Mouse (Mus musculus): ENCODE measurements at regions not wholly inside any gene's neighbourhood (a gene's known extent, or its start where the extent isn't known, plus 50 kb on each side); places are given as distances from the start of the nearest gene placed in this dataset.

DNA sequence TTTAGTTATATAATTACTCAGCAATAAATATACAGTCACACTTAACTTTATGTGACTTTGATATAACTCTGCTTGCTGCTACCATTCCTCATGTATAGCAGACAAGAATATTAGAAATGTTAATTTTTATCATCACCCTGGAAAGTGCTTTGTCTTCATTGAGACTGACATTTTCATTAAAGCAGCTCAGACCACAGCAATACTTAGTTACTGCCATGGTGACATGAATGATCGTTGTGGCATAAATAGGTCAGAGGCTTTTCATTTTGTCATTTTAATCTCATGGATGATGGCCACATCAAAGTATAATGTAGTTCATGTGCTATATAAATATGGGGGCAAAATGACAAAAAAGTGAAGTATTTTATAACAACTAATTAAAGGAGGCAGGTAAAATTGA is 498.1 kb downstream of the Slc22a22 start:
- H3K9me3 ChIP-seq (ENCODE audit: control insufficient read depth, low read length) = no peaks in the 10 kb centered on the region
- no peaks in the 10 kb centered on the region for H3K4me1 ChIP-seq (ENCODE audit: control insufficient read depth, insufficient read depth, low read length)
- H3K36me3 ChIP-seq (ENCODE audit: control insufficient read depth, insufficient read depth, low read length) = no peaks in the 10 kb centered on the region
- H3K4me2 ChIP-seq (ENCODE audit: low read depth, low read length) = no peak overlapping the region
- H3K9ac ChIP-seq (ENCODE audit: low read depth, low read length) = no peak overlapping the region
- ATAC-seq = no peak
- no peak overlapping the region for H3K4me3 ChIP-seq (ENCODE audit: low read length)
- H3K27ac ChIP-seq (ENCODE audit: low read length) = no peak overlapping the region
- no peaks in the 10 kb centered on the region for H3K27me3 ChIP-seq (replicated peaks; ENCODE audit: control insufficient read depth, insufficient read depth, low read length)
- WGBS = 78% methylated on average over 1 of the region's 1 CpGs

DNA sequence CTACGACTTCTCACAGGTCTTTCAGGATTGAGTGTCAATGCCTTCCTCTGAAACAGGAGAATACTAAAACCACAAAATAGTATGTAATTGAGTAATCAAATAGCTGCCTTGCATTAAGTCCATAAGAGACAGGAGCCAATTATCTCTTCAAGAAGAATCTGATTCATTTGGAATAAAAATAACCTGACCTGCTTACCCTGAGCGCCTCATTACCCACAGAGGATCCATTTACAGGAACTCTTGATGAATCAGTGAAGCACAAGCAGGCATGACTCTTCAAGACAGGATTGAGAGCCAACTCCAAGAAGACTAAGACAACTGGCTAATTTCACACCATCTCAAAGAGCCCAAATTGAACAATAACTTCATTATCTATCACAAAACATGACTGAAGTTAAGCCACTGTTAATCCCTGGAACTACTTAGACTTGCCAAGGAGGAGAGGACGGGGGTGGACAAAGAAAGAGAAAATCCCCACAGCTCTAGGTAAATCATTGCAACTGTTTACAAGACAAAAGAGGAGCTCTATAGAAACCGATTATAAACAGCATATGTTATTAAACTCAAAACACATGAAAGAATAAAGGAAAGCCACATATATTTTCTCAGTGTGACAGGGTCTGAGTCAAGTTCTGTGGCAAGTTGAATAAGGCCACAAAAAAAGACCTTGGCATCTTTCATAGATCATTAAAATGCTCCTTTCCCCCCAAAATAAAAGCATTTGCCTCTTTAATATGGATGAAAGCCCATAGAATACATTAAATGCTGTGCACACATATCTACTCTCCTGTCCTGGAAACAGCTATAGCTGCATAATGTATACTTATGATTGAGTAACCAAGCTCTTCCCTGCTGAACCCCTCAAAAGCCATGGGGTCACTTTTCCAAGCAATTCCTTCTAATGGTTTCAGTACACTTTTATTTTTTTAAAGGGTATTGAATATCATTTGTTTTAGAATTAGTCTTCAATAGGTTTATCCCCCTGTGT is 501.7 kb downstream of the Slc22a22 start:
- Histone ChIP-seq H3K27ac (ENCODE audit: low read length) (no peak overlapping the region), H3K9me3 (ENCODE audit: control insufficient read depth, low read length) (no peaks in the 10 kb centered on the region), H3K4me2 (ENCODE audit: low read depth, low read length) (no peak overlapping the region), H3K27me3 (replicated peaks; ENCODE audit: control insufficient read depth, insufficient read depth, low read length) (no peaks in the 10 kb centered on the region), H3K4me1 (ENCODE audit: control insufficient read depth, insufficient read depth, low read length) (no peaks in the 10 kb centered on the region), H3K4me3 (ENCODE audit: low read length) (no peak overlapping the region), H3K9ac (ENCODE audit: low read depth, low read length) (no peak overlapping the region), H3K36me3 (ENCODE audit: control insufficient read depth, insufficient read depth, low read length) (no peaks in the 10 kb centered on the region)
- 70% methylated on average over 4 of the region's 4 CpGs for WGBS
- ATAC-seq = no peak

DNA sequence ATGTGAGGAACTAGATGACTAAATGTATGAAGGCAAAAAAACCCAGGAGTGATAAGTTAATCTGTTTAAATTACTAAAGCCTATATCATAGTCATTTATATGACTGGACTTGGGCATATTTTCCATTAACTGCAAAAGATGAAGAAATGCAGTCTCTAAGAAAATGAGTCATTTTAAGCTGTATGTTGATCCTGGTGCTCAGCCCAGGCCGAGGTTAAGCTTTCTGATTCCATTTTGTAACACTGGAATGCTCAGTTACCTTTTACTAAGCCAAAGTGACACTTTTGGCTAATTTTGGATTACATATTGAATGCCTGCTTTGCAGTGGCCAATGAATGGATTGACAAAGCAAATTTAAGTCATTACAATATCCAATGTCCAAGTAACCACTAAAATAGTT is 507.3 kb downstream of the Slc22a22 start:
- no peak for ATAC-seq
- Histone ChIP-seq H3K36me3 (ENCODE audit: control insufficient read depth, insufficient read depth, low read length) (no peaks in the 10 kb centered on the region), H3K4me2 (ENCODE audit: low read depth, low read length) (no peak overlapping the region), H3K4me3 (ENCODE audit: low read length) (no peak overlapping the region), H3K27ac (ENCODE audit: low read length) (no peak overlapping the region), H3K9me3 (ENCODE audit: control insufficient read depth, low read length) (no peaks in the 10 kb centered on the region), H3K4me1 (ENCODE audit: control insufficient read depth, insufficient read depth, low read length) (no peaks in the 10 kb centered on the region), H3K9ac (ENCODE audit: low read depth, low read length) (no peak overlapping the region), H3K27me3 (replicated peaks; ENCODE audit: control insufficient read depth, insufficient read depth, low read length) (no peaks in the 10 kb centered on the region)
- WGBS = 75% methylated on average over 1 of the region's 1 CpGs

DNA sequence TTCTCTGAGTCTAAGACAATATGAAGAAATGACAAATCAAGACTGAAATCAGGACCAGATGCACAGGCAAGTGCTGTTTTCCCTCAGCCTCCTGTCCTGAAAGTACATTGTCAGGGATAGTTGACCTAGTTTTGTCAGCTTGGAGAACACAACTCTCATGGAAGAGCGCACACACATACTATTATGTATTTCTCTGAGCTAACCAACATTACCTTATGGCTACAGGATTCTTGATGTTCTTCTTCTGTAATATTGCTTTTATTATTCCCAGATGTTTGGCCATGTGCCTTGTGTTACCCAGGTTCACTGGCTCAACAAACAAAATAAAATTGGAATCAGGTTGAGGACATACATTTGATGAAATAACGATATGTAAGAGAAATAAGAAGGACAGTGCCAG is 521.1 kb downstream of the Slc22a22 start:
- Histone ChIP-seq H3K4me2 (ENCODE audit: low read depth, low read length) (no peak overlapping the region), H3K27me3 (replicated peaks; ENCODE audit: control insufficient read depth, insufficient read depth, low read length) (no peaks in the 10 kb centered on the region), H3K27ac (ENCODE audit: low read length) (no peak overlapping the region), H3K4me3 (ENCODE audit: low read length) (no peak overlapping the region), H3K4me1 (ENCODE audit: control insufficient read depth, insufficient read depth, low read length) (no peaks in the 10 kb centered on the region), H3K9me3 (ENCODE audit: control insufficient read depth, low read length) (no peaks in the 10 kb centered on the region), H3K36me3 (ENCODE audit: control insufficient read depth, insufficient read depth, low read length) (no peaks in the 10 kb centered on the region), H3K9ac (ENCODE audit: low read depth, low read length) (no peak overlapping the region)
- 89% methylated on average over 2 of the region's 2 CpGs for WGBS
- no peak for ATAC-seq

DNA sequence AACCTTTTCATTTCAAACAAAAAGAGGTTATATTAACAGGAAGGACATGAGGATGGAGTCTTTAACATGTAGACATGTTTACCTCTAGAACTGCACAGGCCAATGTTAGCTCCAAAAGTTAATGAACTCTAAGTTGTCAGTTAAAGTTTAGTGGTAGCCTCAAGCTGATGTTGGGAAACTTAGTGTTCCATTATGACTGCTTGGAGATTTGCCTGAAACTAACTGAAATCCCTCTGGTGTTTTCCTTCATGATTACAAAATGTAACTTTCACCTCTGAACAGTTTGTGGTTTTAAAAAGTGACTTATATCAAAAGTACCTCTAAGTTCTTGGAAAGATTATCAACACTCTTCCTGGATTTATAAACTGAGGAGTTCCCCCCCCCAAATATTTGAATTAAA is 525.2 kb downstream of the Slc22a22 start:
- Histone ChIP-seq H3K9ac (ENCODE audit: low read depth, low read length) (no peak overlapping the region), H3K36me3 (ENCODE audit: control insufficient read depth, insufficient read depth, low read length) (no peaks in the 10 kb centered on the region), H3K4me3 (ENCODE audit: low read length) (no peak overlapping the region), H3K9me3 (ENCODE audit: control insufficient read depth, low read length) (no peaks in the 10 kb centered on the region), H3K4me2 (ENCODE audit: low read depth, low read length) (no peak overlapping the region), H3K27me3 (replicated peaks; ENCODE audit: control insufficient read depth, insufficient read depth, low read length) (no peaks in the 10 kb centered on the region), H3K27ac (ENCODE audit: low read length) (no peak overlapping the region), H3K4me1 (ENCODE audit: control insufficient read depth, insufficient read depth, low read length) (no peaks in the 10 kb centered on the region)
- ATAC-seq = no peak

DNA sequence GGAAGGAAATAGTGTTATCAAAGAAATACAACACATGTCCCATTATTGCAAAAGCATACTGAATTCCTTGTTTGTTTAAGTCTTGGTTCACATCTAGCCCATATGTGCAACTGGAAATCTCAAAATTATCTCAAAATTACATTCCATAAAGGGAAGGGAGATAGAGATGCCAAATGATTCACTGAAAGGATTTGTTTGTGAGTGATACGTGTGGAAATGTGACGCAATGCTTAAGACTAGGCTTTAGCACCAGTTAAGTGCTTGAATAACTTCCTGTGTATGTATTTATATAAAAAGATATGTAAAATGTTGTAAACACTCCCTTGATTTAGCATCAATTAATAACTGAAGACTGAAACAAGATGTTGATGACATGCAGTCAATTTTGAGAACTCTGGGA is 526.6 kb downstream of the Slc22a22 start:
- H3K4me3 ChIP-seq (ENCODE audit: low read length) = no peak overlapping the region
- no peaks in the 10 kb centered on the region for H3K27me3 ChIP-seq (replicated peaks; ENCODE audit: control insufficient read depth, insufficient read depth, low read length)
- no peak overlapping the region for H3K27ac ChIP-seq (ENCODE audit: low read length)
- WGBS = 75% methylated on average over 2 of the region's 2 CpGs
- no peak overlapping the region for H3K4me2 ChIP-seq (ENCODE audit: low read depth, low read length)
- H3K9ac ChIP-seq (ENCODE audit: low read depth, low read length) = no peak overlapping the region
- H3K4me1 ChIP-seq (ENCODE audit: control insufficient read depth, insufficient read depth, low read length) = no peaks in the 10 kb centered on the region
- ATAC-seq = no peak
- H3K9me3 ChIP-seq (ENCODE audit: control insufficient read depth, low read length) = no peaks in the 10 kb centered on the region
- no peaks in the 10 kb centered on the region for H3K36me3 ChIP-seq (ENCODE audit: control insufficient read depth, insufficient read depth, low read length)

DNA sequence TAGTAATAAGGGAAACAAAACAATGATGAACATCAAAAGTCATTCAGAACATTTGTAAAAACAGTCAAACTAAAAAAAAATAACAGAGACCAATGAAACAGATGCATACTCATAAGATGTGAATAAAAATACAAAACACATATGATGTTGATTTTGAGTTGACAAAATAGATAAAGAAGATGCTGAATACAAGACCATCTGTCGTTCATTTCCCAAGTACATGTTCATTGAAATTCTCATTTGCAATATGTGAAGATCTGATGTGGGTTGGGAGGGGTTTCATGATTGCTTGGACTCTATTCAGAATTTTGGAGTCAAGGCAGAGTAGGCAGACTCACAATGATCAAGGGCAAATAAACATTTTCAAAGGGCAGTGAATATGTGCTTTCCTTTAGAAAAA is 536.5 kb downstream of the Slc22a22 start:
- H3K4me3 ChIP-seq (ENCODE audit: low read length) = no peak overlapping the region
- H3K4me2 ChIP-seq (ENCODE audit: low read depth, low read length) = no peak overlapping the region
- H3K9ac ChIP-seq (ENCODE audit: low read depth, low read length) = no peak overlapping the region
- H3K27ac ChIP-seq (ENCODE audit: low read length) = no peak overlapping the region
- H3K4me1 ChIP-seq (ENCODE audit: control insufficient read depth, insufficient read depth, low read length) = no peaks in the 10 kb centered on the region
- no peaks in the 10 kb centered on the region for H3K27me3 ChIP-seq (replicated peaks; ENCODE audit: control insufficient read depth, insufficient read depth, low read length)
- WGBS = 94% methylated on average over 1 of the region's 1 CpGs
- H3K36me3 ChIP-seq (ENCODE audit: control insufficient read depth, insufficient read depth, low read length) = no peaks in the 10 kb centered on the region
- H3K9me3 ChIP-seq (ENCODE audit: control insufficient read depth, low read length) = no peaks in the 10 kb centered on the region
- ATAC-seq = no peak

DNA sequence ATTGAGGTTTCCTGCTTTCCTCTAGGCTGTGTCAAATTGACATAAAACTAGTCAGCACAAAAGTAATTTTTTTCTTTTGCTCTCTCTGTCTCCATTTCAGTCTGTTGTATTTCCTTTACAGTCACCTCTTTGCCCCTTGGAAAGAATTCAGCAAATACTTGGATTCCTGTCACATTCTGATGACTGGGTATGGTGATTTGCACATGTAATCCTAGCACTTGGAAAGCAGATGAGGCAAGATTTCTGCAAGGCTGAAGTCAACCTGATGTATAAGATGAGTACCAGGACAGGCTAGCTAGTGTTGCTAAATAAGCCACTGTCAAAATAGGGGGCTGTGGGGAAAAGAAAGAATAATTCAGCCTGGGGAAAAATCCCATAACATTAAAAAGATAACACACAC is 580.9 kb downstream of the Slc22a22 start:
- Histone ChIP-seq H3K9ac (ENCODE audit: low read depth, low read length) (no peak overlapping the region), H3K4me3 (ENCODE audit: low read length) (no peak overlapping the region), H3K27ac (ENCODE audit: low read length) (no peak overlapping the region), H3K27me3 (replicated peaks; ENCODE audit: control insufficient read depth, insufficient read depth, low read length) (no peaks in the 10 kb centered on the region), H3K9me3 (ENCODE audit: control insufficient read depth, low read length) (no peaks in the 10 kb centered on the region), H3K4me2 (ENCODE audit: low read depth, low read length) (no peak overlapping the region), H3K4me1 (ENCODE audit: control insufficient read depth, insufficient read depth, low read length) (no peaks in the 10 kb centered on the region), H3K36me3 (ENCODE audit: control insufficient read depth, insufficient read depth, low read length) (no peaks in the 10 kb centered on the region)
- no peak for ATAC-seq

DNA sequence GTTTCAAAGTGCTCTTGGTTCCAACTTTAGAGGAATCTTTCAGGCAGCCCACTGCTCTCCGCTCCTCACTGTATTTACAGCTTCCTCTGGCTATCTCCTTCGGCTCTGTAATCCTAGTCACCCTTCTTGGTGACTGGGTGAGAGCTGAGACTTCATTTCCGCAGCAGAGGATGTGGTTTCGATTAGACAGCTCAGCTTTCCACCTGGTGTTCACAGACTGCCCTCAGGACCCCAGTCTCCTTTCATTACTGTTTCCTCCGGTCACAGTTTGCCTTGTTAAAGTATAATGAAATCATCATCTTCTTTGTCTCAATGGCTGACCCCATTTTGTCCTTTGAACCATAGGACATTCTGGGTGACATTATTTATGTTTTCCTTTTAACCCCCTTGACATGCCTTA is 595.9 kb downstream of the Slc22a22 start:
- no peak overlapping the region for H3K4me3 ChIP-seq (ENCODE audit: low read length)

DNA sequence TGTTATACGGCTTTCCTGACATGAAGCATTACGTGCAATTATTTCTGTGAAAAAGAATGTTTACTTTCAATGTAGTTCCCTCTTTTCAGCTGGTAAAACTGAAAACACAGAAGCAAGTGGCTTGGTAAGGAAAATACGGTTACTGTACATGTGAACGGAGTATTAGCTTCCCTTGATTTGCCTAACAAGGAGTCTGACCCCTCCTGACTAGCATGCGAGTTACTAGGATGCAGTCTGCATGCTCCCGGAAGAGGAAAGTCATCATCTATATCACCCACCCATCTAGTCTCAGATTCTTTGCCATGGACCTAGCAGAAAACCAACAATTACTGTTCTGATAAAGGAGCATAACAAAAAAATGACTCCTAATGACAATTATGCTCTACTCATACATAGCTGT is 611.5 kb downstream of the Slc22a22 start:
- ATAC-seq = no peak

More for the DNA sequence above, 595.9 kb downstream of the Slc22a22 start:
- Histone ChIP-seq H3K36me3 (ENCODE audit: control insufficient read depth, insufficient read depth, low read length) (no peaks in the 10 kb centered on the region), H3K27me3 (replicated peaks; ENCODE audit: control insufficient read depth, insufficient read depth, low read length) (no peaks in the 10 kb centered on the region), H3K9me3 (ENCODE audit: control insufficient read depth, low read length) (no peaks in the 10 kb centered on the region), H3K4me1 (ENCODE audit: control insufficient read depth, insufficient read depth, low read length) (no peaks in the 10 kb centered on the region), H3K27ac (ENCODE audit: low read length) (no peak overlapping the region), H3K9ac (ENCODE audit: low read depth, low read length) (no peak overlapping the region), H3K4me2 (ENCODE audit: low read depth, low read length) (no peak overlapping the region)
- 56% methylated on average over 5 of the region's 5 CpGs for WGBS
- no peak for ATAC-seq

More for the DNA sequence above, 611.5 kb downstream of the Slc22a22 start:
- no peak overlapping the region for H3K9ac ChIP-seq (ENCODE audit: low read depth, low read length)
- no peaks in the 10 kb centered on the region for H3K36me3 ChIP-seq (ENCODE audit: control insufficient read depth, insufficient read depth, low read length)
- no peak overlapping the region for H3K27ac ChIP-seq (ENCODE audit: low read length)
- no peaks in the 10 kb centered on the region for H3K27me3 ChIP-seq (replicated peaks; ENCODE audit: control insufficient read depth, insufficient read depth, low read length)
- no peaks in the 10 kb centered on the region for H3K9me3 ChIP-seq (ENCODE audit: control insufficient read depth, low read length)
- no peak overlapping the region for H3K4me2 ChIP-seq (ENCODE audit: low read depth, low read length)
- no peaks in the 10 kb centered on the region for H3K4me1 ChIP-seq (ENCODE audit: control insufficient read depth, insufficient read depth, low read length)
- 67% methylated on average over 6 of the region's 6 CpGs for WGBS
- H3K4me3 ChIP-seq (ENCODE audit: low read length) = no peak overlapping the region

Measured in intestine, embryonic 16.5 days (tissue).